Mouse (Mus musculus) cerebral cortex, adult 2 months (tissue): ENCODE measurements around the gene Cog6.

Source experiments
- WGBS: fragments of 180-500 bp; shearing (Covaris S2); methylation state at CpG from one replicate; pipeline ENCODE4 v1.1.7; 2018; 5-methylcytosine and 5-hydroxymethylcytosine counted together

Gene Cog6

DNA sequence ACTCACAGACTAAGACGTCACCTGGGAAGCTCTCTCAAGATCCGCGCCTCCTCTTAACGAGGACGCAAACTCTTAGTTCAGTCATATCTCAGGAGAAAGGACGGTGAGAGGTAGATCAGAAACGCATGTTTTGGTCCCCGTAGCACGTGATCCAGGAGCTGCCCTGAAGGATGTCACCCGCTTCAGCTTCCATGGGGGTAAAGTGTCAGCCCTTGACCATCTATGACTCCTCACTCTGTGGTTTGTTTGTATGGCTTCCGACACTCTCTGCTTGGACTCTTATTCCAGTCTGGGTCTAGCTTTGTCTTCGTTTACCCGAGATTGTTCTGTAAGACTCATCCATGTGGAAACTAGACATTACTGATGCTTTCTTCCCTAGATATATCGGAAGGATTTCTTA is 54.6 kb downstream of the Cog6 start:
- 95% methylated on average over 14 of the region's 14 CpGs for whole genome bisulfite sequencing

GRCm38 (mm10) chr3:52961661-52962060 is 55.4 kb downstream of the Cog6 start:
- WGBS: 63% methylated on average over 3 of the region's 3 CpGs

- 98% methylated on average over 13 of the region's 13 CpGs for WGBS
These were observed 56.1 kb downstream of the Cog6 start for GRCm38 (mm10) chr3:52960951-52961350.

GRCm38 (mm10) chr3:52958444-52959120 is 58.5 kb downstream of the Cog6 start:
- 66% methylated on average over 10 of the region's 10 CpGs for WGBS

GRCm38 (mm10) chr3:52957861-52958260 is 59.2 kb downstream of the Cog6 start:
- WGBS: 80% methylated on average over 7 of the region's 7 CpGs

DNA sequence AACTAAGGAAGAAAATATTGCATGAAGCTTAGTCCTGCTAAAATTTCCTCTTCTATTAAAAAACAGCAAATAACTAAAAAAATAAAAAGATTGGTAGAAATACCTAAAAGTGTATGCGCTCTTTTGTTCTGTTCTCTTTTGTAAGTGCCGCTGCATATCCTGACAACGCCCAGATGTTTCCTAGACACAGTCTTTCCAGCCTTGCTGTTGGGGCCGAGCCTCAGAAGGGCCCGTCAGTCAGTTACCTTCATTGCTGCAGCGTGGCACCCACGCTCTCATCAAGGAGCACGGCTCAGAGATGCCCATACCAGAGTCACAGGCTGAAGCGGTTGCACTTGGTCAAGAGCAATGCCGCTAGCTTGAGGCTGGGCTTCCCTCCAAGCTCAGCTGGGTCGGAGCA is 60.8 kb downstream of the Cog6 start:
- WGBS: 77% methylated on average over 11 of the region's 11 CpGs

- WGBS: 29% methylated on average over 10 of the region's 10 CpGs
These were observed 61.5 kb downstream of the Cog6 start for GRCm38 (mm10) chr3:52955481-52956019.

- 54% methylated on average over 9 of the region's 9 CpGs for WGBS
These were observed 62.4 kb downstream of the Cog6 start for GRCm38 (mm10) chr3:52954656-52955055.

DNA sequence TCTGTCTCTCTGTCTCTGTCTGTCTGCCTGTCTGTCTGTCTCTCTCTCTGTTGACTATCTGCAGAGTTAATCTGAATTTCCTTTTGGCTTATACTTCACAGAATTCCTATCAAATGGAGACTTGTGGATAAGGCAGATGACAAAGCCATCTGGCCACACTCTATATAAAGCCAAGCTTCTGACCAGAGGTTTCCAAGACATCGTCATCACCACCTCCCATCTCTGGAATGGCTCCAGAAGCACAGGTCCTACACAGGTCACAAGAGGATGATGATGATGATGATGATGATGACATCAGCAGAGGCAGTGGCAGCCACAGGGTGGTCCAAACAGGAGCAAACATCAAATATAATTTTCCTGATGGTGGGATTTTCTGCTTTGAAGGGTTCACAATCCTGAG is 63.2 kb downstream of the Cog6 start:
- 49% methylated on average over 1 of the region's 1 CpGs for WGBS

GRCm38 (mm10) chr3:52948824-52949223 is 68.2 kb downstream of the Cog6 start:
- 89% methylated on average over 5 of the region's 5 CpGs for WGBS

GRCm38 (mm10) chr3:52947444-52947843 is 69.6 kb downstream of the Cog6 start:
- WGBS: 81% methylated on average over 5 of the region's 5 CpGs

- WGBS: 49% methylated on average over 10 of the region's 10 CpGs
These were observed 76.1 kb downstream of the Cog6 start for GRCm38 (mm10) chr3:52940832-52941468.

GRCm38 (mm10) chr3:52938398-52938797 is 78.6 kb downstream of the Cog6 start:
- 37% methylated on average over 5 of the region's 5 CpGs for WGBS

DNA sequence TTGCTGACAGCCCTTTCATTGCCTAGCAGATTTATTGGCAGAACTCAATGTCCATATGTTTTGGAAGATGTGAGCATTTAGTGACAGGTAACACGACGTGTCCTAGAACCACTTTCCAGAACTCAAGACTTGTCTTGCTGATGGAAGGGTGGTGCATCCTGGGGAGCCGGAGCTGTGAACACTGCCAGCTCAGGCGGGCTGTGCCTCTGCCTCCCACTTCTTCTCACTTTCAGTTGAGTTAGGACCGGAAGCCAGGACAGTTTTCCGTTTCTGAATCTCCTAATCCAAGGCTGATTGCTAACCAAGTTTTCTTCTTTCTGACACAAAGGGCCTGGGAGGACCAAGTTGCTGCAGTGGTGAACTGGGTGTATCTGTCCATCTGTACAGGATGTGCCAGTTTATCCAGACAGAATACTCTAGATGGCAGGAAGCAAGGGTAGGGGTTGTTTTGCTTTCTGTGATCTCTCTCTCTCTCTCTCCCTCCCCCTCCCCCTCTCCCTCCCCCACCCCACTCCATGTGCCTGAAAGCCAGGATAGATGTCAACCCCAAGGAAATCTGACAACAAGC is 79.2 kb downstream of the Cog6 start:
- 52% methylated on average over 6 of the region's 6 CpGs for WGBS

GRCm38 (mm10) chr3:52931956-52932355 is 85.1 kb downstream of the Cog6 start:
- 95% methylated on average over 2 of the region's 2 CpGs for WGBS
